Mouse (Mus musculus): Measurements from ENCODE around the gene C3.

C3 gene

DNA sequence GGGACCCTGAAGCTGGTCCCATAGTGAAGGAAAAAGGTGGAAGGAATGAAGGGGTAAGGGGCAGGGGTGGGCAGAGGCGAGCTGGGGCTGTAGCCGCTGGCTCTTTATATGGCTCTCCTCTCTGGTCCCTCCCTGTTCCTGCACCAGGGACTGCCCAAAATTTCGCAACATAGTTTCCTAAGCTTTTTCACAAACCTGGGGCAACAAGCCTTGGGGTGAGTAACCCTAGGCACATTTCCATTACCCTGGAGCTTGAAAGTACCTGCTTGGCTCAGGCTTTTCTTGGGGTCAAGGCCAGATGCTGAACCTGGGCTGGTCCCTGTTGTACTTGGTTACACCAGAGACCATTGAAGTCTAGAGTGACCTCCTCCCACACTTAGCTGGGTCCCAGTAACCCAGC is at the start of gene C3:
Gene C3 (minus strand): TSS at position 123 of the 400 bp plus-strand sequence.
- no peak for DNase-seq (ENCODE audit: low spot score in 2 of 2)

DNA sequence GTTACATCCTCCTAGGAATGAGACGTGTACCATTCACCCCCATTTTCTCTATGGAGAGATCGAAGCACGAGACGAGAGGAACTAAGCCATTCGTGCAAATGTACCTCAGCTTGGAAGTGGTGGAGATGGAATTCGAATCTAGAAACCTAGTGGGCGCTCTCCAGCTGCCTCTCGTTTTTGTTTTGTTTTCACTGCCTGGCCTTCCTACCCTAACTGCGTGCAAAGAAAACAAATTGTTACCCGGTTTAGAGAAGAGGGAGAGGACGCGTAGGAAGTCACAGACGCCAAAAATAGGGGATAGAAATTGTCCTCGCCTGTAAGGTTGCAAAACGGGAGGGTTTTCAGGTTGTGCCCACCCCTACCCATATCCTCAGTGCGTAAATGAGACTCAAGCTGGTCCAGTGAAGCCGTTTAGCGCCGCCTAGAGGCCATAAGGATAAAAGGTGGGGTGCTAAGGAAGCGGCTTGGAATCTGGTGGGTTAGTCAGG is 48.7 kb upstream of the C3 start:
- peak; percentile 50 to 65 for DNase-seq (ENCODE audit: low spot score in 2 of 2)

DNA sequence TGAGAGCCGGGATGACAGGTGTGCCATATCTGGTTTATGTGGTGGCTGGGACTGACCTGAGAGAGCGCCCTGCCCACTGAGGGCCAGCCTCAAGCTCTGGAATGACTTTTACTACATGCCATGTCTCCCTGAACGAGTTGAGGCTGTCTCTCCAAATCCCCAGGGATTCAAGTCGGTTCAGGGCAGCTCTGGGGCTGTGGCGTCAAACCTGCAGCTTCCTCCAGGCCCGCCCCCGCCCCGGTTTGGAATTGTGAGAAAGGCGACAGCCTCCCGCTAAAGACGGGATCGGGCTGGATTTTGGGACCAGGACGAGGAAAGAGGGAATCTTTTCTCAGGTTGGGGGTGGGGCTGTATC is 48.0 kb upstream of the C3 start:
- no peak for DNase-seq (ENCODE audit: low spot score in 2 of 2)

DNA sequence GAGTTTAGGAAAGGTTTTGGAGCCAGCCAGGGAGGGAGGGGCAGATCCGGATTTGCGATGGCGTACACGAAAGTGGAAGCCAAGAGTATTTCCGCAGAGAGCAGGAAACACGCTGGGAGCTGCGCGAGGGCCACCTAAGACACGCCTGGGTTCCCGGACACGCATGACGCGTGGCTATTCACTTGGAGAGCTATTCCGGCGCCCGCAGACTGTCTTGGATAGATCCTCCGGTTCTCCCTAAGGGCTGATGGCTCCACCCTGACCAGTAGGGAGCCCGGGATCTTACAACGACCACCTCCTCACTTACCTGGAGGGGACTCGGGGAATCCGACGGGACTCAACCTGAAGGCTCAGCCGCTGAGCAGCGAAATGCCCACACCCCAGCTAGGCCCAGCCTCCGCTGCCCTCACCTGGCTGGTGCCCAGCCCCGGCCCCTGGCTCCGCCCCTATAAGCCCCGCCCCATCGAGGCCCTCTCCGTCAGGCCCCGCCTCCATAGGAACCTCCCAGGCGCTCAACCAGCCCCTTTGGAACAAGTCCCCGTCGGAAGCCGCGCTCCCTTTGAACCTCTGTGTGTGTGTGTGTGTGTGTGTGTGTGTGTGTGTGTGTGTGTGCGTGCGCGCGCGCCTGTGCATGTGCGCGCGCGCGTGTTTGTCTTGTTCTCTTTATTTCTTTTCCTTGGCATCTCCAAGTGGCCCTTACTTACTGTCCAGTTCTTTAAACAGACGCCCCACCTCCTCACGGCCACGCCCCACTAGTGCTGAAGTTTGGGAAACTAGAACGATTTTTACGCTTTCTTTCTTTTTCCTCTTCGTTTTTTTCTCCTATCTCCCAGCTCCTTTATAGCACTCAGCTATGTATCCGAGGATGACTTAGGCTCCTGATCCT is 47.4 kb upstream of the C3 start:
- DNase-seq (ENCODE audit: low spot score in 2 of 2): peak; percentile 84 to 93

DNA sequence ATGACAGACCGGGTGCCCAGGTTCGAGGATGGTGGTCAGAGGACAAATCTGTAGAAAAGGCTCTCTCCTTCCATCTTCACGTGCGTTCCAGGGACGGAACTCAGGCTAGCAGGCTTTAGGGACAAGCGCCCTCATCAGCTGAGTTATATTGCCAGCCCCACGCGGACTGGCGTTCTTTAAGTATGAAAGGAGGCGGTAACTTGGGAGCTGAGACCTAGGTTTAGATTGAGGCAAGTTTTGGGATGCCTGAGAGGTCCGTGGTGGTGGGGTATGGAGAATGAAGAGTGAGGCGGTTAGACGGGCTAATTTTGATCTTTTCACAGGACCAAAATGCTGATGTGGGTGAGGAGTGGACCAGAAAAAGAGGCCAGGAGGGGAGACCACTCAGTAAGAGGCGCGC is 46.8 kb upstream of the C3 start:
- DNase-seq (ENCODE audit: low spot score in 2 of 2): no peak

DNA sequence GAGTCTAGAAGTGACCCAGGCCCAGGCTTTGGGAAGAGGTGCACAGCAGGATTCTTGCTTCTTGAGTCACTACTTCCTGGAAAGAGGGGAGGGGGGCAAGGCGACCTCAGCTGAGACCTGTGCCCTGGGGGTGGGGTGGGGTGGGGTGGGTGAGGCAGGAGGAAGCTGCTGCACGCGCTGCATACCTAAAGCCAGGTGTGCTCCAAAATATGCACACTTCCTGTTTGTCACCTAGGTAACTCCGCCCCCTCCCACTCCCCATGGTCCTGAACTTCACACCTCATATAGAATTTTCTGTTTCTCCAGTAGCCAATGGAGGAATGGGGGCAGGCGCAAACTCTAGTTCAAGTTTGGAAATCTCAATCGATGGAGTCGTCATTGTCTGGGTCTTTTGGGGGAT is 45.9 kb upstream of the C3 start:
- no peak for DNase-seq (ENCODE audit: low spot score in 2 of 2)

DNA sequence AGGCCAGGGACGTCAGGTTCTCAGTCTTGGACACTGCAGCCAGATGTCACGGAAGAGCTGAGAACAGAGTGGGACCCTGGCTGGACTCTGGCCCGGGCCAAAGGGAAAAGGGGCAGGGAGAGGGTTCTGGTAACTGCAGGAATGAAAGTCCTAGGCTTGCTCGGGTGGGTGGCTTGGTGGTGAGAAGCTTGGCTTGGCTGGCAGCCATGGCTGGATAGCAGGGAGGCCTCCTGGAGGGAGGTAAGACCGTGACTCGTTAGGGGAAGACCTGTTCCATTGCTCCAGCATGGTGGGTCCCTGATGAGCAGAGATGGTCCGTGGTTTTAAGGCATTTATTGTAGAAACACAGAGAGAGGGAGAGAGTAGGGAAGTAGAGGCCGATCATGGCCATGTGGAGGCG is 43.4 kb upstream of the C3 start:
- DNase-seq (ENCODE audit: low spot score in 2 of 2): no peak

DNA sequence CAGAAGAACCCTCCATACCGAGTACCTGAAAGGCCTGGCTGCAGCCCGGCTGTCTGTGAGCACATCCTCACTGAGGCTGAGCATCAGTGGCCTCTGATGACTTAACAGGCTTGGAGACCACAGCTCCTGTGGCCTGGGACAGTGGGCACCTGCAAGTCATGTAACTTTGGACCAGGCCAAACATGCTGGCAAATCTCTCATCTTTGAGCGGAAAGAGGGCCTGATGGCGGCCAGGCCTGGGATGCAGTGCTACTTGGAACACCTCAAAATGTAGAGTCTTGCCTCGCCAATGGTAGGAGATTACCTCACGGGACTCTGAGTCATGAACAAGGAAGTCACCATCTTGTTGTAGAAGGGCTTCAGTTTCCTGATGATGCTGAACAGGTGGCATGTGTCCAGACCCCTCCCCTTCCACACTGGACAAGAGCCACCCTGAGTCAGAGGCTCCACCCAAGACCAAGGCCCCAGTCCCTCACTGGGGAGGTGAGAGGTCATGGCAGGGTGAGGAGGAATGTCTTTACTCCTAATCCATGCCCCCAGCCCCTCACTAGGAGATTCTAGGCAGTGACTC is 39.7 kb upstream of the C3 start:
- DNase-seq (ENCODE audit: low spot score in 2 of 2): no peak

DNA sequence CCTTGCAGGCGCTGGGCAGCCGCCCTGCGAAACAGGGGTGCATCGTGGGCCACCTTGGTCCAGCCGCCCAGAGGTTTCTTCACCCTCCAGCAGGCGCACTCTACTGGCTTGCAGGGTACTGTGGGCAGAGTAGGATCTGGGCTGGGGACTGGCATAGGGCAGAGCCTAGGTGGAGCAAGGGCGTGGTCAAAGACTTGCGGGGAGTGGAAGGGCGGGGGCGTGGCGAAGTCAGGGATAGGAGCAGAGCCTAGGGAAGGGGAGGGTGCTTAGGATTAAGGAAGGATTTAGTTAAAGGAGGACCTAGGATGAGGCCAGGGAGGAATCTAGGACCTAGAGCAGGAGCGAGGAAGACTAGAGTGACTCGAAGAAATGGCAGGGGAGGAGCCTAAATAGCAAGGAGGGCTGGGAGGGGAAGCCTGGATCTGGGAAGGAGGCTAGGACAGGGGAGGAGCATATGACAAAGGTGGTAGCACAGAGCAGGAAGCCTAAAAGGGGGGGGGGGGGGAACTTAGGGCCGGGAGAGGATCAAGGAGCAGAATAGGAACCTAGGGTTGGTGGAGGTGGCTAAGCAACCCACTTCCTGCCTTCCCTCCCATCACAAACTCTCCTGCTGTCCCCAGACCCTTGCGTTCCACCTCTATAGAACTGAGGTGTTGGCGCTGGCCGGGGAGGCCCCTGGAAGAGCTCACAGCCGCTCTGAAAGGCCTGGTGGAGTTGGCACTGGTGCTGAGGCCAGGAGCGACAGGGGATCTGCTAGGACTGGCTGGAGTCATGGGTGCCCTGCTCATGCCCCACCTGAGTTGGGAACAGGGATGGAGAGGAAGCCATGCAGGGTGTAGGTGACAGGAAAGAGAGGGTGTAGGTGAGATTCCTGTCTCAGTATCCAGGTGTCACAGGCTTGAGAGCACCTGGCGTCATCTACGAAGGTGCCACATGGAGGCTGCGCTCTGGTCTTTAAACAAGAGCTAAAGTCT is 37.3 kb upstream of the C3 start:
- peak; percentile 64 to 84 for DNase-seq (ENCODE audit: low spot score in 2 of 2)

DNA sequence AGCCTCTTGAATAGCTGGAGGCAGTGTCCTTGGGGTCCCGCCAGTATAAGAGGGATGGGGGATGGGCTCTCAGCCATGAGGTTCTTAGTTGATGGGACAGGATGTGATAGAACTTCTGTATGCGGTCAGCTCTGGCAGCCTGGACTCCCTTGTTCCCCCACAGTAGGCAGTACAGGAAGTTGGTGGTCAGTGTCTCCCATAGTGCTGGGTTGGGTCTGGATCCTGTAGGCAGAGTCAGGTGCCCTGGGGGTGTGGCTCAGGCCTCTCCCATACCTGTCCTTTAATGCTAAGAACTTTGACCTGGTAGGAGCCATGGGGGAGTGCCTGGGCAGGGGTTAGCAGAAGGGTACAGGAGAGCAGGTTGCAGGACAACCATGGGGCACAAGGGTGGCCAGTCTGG is 36.2 kb upstream of the C3 start:
- no peak for DNase-seq (ENCODE audit: low spot score in 2 of 2)

DNA sequence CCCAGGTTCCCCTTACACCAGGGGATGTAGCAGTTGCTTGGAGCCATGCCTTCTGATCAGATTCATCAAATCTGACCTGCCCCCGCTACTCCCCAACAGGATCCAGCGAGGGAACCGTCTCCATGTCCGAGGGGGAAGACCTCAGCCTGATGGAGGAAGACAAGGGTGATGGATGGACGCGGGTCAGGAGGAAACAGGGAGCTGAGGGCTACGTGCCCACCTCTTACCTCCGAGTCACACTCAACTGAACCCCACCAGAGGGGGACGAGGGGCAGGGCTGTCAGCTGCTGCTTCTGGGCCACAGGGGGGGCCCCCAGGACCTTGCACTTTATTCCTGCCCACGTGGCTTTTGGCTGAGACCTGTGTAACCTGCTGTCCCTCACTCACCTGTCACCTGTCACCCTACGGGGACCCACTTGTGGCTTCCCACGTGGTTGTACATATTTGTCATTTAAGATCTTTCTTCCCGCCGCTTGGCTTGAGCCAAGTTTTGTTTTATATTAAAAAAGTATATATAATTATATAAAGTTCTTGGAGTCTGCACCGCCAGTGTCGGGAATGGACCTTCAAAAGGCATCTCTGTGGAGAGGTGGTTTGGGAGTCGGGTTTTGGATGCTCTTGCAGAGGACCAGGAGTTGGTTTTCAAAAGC is 35.1 kb upstream of the C3 start:
- DNase-seq (ENCODE audit: low spot score in 2 of 2): peak in 1 of 2 experiments; percentile 53

DNA sequence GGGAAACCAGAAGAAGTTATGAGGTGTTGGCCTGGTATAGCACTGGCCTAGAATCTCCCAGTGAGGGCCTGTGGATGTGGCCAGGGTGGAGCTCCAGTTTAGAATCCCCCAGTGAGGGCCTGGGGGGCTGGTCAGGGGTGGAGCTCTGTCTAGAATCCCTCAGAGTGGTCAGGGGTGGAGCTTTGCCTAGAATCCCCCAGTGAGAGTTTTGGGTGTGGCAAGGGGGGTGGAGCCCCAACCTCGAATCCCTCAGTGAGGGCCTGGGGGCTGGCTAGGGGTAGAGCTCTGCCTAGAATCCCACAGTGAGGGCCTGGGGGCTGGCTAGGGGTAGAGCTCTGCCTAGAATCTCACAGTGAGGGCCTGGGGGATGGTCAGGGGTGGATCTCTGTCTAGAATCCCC is 33.9 kb upstream of the C3 start:
- no peak for DNase-seq (ENCODE audit: low spot score in 2 of 2)

DNA sequence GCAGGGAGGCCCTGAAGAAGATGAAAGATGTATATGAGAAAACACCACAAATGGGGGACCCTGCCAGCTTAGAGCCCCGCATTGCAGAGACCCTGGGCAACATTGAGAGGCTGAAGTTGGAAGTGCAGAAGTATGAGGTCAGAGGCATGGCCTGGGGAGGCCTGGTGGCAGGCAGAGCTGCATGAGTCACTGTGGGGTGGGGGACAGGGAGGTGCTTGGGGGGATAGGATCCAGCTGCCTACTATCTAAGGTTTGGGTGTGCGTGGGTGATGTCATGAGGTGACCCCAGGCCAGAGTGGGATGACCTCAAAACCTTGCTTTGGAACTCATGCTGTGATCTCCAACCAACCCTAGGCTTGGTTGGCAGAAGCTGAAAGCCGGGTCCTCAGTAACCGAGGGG is 33.4 kb upstream of the C3 start:
- DNase-seq (ENCODE audit: low spot score in 2 of 2): peak in 1 of 2 experiments; percentile 57

DNA sequence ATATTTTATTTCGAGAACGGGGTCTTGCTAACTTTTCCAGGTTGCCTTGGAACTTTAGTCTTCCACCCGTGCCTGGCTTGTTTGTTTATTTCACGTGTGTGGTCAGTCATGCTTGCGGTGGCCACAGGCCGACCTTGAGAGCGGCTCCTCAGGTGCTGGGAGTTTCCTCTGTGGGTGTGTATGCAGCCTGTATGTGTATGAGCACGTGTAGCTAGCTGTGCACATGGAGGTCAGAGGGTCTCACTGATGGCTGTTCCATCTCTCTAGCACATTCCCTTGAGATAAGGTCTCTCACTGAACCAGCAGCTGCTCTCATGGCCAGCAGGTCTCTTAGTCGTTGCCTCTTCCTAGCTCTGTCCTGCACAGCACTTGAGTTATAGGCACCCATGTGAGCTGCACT is 32.4 kb upstream of the C3 start:
- DNase-seq (ENCODE audit: low spot score in 2 of 2): peak in 1 of 2 experiments; percentile 36

DNA sequence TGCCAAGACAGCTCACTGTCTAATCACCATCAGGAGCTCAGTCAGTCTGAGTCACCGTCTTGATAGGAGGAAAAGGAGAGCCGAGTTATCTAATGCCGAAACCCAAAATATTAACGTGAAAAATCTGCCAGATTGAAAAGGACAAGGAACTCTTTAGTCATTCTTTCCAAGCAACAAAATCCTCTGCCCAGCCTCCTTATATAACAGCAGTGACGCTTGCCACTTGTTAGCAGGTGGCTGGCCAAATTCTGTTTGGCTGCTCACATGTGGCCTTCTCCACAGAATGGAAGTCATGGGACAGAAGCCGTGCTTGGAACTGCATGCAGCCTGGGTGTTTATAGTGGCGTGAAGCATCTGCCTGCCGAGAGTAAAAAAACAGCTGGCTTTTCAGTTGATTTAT is 31.8 kb upstream of the C3 start:
- DNase-seq (ENCODE audit: low spot score in 2 of 2): peak in 1 of 2 experiments; percentile 32

DNA sequence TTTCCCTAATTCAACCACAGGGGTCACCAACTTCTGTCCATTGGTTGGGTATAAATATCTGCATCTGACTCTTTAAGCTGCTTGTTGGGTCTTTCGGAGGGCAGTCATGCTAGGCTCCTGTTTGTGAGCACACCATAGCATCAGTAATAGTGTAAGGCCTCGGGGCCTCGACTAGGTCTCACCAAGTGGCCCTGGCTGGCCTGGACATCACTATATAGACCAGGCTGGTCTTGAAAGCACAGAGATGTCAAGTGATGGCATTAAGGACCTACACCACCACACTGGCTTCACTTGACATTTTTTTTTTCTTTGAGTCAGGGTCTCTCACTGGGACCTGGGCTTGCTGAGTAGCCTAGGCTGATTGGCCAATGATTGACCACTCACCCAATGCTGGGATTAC is 30.3 kb upstream of the C3 start:
- DNase-seq (ENCODE audit: low spot score in 2 of 2): no peak

DNA sequence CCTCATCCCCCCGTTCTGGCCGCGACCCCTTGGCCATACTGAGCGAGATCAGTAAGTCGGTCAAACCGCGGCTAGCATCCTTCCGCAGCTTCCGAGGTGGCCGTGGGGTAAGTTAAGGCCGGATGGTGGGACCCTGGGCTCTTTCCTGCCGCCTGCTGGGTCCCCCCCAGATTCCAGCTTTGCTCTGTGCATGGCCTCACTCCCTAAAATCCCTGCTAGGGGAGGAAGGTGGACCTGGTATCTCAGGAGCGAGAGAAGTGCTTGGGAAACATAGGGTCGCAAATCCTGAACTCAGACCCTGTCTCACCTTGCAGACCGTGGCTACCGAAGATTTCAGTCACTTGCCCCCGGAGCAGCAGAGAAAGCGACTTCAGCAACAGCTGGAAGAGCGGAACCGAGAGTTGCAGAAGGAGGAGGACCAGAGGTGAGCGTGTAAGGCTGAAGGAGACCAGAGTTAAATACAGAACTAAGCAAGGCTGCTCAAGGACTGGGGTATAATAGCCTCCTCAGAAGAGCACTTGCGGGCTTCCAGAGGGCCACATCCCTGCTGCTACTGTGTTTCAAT is 29.1 kb upstream of the C3 start:
- no peak for DNase-seq (ENCODE audit: low spot score in 2 of 2)

DNA sequence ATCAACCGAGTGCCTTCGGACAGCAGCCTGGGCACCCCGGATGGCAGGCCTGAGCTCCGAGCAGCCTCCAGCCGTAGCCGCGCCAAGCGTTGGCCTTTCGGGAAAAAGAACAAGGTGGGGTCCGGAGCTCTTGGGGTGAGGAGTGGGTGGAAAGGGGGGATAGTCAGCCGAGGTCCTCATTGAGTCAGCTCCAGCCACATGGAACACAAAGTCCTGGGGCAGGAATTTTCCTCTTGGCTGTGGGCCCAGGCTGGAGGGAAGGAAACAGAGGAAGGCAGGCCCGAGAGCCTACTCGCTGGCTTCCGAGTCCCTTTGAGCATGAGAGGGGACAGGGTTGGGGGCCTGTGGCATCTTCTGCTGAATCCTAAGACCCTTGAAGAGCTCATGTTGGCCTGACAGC is 27.4 kb upstream of the C3 start:
- no peak for DNase-seq (ENCODE audit: low spot score in 2 of 2)

DNA sequence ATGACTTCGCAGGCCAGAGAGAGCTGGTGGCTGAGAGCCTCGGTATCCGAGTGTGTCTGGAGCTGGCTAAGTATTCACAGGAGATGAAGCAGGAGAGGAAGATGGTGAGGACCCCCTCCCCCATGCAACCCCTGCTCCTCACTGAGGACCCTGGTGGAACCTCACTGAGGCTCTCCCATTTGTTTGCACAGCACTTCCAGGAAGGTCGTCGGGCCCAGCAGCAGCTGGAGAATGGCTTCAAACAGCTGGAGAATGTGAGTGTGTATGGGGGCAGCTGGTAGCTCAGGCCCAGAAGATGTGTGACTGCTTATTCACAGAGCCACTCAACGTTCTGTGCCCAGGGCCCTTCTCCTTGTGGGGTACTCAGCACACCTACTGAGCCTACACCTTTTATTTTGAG is 25.4 kb upstream of the C3 start:
- DNase-seq (ENCODE audit: low spot score in 2 of 2): no peak

DNA sequence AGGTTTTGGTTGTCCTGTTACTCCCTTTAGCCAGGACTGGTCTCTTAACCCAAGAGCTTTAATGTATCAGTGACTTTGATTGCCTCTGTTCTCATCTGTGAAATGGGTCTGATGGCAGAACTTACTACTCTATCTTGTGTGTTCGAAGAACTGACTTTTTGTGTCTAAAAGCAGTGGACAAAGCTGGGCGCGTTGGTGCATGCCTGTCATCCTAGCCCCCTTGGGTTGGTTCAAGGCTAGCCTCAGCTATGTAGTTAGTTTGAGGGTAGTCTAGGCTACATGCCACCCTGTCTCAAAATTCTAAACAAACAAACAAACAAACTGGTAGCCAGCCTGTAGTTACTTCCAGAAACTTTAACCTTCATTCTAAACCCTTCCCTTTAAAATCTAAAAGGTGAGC is 23.5 kb upstream of the C3 start:
- DNase-seq (ENCODE audit: low spot score in 2 of 2): no peak

DNA sequence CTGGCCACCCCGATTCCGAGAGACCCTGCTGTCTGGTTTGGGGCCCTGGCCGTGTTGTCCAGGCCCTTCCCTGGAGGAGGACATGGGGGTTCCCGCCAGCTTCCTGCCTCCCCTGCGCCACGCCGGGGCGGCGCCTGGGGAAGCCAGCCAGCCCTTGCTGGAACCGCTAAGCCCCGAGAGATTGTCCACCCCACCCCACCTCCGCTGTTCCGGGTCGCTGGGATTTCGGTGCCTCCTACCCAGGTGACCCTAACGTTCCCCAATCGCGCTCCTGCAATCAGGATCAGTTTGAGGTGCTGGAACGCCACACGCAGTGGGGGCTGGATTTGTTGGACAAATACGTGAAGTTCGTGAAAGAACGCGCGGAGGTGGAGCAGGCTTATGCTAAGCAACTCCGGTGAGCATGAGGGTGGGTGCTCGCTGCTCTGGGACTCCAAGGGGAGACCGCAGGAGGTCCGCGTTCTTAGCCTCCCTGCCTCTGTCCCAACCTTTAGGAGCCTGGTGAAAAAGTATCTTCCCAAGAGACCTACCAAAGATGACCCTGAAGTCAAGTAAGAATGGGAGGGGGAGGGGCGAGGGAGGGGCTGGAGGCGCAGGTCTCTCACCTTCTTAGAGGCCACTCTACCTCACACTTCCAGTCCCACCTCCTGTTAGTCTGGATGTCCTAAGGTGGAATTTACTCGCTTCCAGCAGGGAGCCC is 22.7 kb upstream of the C3 start:
- peak in 1 of 2 experiments; percentile 48 for DNase-seq (ENCODE audit: low spot score in 2 of 2)

Measured in urinary bladder, postnatal 4 days (tissue).